Mouse (Mus musculus): ENCODE measurements around the gene Cyb5rl.

DNA sequence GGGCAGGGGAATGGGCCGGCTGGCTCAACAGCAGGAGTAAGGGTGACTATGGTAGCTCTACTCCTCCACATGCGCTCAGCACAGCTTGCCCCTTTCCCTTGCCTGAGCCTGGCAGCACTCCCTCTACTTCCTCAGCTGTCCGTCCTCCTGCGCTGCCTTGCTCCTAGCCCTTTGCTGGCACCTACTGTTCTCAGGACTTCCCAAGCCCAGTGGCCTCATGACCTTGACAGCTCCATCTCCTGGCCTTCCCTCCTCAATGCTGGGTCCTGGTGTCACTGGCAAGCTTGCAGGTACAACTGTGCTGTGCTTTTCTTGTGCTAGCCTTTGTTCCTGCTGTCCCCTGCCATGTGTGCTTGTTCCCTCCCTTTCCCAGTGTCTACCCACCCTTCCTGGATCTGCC is 16.3 kb downstream of the Cyb5rl start:
- TF ChIP-seq CTCF (IDR thresholded peaks at IDR 0.05; ENCODE audit: low read depth) (no peak), EP300 (IDR thresholded peaks at IDR 0.05; ENCODE audit: low read depth) (no peak)

All from heart, postnatal 0 days (tissue).